Mouse (Mus musculus) NIH3T3 (cell line): ENCODE results near the gene Acap1.
"Not testable (repeated sequence)": the region's sequence is repeated elsewhere in the genome, so short reads cannot be mapped to it uniquely, and the experiment has no call there.

Source experiments
- DNase-seq: peaks from one replicate; pipeline ENCODE4 v3.0.0-alpha.2; 2012; ENCODE audit warnings: low read depth

Acap1 gene

DNA sequence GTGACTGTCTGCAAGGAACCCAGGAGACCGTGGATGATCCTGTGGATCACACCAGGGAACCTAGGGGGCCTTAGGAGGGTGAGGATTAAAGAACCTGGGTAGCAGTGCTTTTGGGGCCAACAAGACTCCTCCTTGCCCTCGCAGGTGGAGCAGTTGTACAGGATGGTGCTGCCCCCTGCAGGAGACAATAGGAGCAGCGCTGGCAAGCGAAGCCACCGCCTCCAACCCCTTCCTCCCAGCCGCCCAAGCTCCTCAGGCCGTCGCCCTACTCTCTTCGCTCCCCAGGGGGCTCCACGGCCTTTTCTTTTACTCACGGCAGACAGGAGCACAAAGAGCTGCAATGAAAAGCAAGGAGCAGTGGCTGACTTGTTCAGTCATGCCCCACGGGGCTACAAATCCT is 18.5 kb downstream of the Acap1 start:
- DNase-seq: peak; percentile 95

DNA sequence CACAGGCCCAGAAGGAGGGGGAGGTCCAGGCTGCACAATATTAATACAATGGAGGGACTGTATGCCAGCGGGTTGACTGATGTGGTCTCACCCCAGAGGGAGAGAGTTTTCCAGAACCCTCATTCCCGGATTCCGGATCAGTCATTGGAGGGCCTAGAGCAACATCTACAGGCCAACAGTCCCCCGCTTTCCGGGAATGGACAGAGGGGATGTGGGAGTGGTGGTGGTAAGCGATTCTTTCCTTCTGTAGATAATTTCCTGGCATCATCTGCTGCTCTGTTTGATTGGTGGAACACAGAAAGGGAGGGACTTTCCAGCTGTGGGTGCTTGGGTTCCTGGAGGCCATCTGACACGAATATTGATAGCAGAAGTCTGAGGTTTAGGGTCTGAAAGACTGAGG is 19.2 kb downstream of the Acap1 start:
- peak; percentile 83 for DNase-seq

DNA sequence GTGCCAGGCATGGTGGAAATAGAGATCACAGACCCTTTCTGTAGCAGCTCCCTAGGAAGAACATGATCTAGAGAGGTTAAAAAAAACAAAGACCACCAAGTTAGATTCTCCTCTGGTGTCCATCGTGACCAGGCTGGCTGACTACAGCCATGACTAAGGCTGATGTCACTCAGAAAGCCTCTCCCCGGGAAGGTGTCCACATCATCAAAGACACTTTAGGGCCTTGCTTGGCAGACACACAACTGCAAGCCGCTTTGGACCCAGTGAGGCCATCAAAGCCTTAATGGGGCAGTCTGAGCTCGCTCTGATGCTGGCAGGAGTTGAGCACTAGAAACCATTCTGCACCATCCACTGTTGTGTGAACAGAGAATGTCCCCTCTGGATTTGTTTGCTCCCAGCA is 22.9 kb downstream of the Acap1 start:
- peak; percentile 59 for DNase-seq

DNA sequence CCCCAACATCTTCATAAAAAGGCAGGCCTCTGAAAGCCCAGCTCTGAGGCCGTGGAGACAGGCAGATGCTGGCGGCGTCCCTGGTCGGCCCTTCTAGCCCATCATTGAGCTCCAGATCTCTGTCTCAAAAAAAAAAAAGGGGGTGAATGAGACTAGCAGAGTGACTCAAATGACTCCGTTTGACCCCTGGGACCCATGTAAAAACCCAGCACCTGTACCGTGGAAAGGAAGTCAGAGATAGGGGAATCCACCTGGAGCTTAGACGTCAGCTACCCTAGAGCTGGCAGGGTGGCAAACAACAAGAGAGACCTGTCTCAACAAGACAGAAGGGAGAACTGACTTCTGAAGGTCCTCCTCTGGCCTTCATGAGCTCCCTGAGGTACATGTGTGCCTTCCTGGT is 23.5 kb downstream of the Acap1 start:
- no peak for DNase-seq

DNA sequence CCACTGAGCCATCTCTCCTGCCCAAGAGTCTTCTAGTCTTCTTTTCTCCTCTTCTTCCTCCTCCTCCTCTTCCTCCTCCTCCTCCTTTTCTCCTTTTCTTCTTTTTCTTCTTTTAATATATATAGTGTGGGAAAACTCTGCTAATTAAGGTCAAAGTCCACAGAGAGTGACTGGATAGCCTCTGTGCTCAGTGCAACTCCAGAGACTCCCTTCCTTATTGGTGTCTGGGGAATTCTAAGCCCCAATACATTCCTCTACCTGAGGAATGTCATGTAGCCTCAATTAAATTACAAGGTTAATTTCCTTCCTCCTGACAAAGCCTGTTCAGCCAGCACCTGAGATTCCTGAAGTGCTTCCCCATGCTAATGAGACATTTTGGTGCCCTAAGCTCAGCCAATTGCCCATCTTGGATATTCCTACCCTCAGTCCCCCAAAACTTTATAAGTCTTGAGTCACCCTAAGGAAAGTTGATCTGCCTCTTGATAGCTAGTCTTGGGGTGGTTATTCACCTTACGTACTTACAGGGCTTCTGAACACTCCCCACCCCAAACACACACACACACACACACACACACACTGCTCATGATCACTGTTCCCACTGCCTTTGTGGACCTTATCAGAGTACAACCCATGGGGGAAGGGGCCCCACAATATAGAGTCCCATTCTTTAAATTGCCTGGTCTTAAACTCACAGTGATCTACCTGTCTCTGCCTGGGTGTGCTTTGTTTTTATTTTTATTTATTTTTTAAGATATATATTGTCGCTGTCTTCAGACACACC is 24.9 kb downstream of the Acap1 start:
- DNase-seq: no peak

DNA sequence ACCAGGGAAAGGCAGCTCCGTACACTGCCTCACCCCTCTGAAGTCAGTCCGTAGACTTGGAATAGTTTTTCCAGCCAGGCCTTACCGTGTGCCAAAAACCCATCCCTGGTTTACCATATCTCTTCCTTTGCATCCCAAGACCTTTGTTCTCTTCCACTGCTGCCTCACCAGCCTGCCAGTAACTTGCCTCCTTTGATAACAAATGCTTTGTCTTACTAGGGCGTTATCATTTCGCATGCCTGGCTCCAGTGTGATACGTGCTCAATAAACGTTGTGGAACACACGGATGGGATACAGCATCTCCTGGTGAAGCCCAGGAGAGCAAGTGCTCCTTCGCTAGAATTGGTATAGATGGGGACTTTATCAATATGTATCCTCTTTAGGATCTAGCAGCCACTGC is 28.0 kb downstream of the Acap1 start:
- DNase-seq: no peak

DNA sequence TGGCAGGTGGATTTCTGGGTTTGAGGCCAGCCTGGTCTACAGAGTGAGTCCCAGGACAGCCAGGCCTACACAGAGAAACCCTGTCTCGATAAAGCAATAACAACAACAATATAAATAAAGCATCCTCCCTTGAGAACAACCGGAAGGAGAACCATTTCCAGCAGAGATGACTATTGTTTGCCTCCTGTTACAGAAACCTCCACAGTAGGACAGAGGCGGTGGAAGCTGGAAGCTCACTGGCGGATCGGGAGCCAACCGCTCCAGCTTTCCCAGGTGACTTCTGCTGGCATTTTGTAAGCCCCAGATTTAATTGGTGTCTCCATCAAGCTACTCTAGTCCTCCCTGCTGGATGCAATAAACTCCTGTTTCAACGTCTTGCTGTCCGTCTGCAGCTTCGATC is 29.8 kb downstream of the Acap1 start:
- no peak for DNase-seq

DNA sequence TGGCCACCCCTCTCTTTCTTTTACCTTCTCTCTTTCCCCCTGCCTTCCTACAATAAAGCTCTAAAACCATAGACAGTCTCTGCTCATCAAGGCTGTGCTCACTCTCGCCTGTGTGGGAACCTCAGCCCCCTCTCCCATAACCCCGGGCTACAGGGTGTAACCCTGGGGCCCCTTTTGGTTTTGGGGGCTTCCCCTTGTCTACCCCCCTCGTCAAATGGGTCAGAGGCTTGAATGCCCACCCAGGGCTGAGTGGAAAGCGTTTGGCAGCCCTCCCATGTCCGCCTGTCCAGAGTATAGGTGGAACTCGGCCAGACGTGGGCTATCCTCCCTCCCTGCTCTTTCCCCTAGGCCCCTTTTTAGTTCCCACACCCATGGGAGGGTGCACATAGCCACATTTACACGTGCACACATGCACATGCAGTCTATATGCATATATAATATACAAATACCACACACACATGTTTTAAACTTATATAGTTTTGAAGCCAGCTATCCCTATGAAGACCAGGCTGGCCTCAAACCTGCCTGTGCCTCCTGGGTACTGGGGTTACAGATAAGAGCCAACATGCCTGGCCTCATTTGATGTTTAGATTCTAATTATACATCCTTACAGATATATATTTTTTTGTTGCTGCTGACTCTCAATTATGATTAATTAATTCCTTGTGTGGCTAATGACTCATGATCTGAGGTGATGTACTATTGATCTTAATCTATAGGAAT is 31.0 kb downstream of the Acap1 start:
- DNase-seq: no peak

DNA sequence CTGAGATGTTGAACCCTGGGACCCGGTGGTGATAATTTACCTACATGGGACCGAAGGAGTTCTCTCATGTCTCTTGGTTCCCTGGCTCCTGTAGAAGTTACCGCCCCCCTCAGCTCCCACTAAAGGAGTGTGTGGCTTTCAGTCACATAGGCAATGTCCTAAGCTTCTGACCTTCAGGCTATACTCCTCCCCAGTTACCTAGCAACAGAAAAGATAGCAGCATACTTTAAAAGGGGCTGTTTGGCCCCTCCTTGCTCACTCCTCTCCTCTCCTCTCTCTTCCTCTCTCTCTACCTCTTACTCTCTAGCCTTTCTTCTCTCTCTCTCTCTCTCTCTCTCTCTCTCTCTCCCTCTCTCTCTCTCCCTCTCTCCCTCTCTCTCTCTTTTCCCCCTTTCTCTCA is 31.6 kb downstream of the Acap1 start:
- not testable (repeated sequence) for DNase-seq

DNA sequence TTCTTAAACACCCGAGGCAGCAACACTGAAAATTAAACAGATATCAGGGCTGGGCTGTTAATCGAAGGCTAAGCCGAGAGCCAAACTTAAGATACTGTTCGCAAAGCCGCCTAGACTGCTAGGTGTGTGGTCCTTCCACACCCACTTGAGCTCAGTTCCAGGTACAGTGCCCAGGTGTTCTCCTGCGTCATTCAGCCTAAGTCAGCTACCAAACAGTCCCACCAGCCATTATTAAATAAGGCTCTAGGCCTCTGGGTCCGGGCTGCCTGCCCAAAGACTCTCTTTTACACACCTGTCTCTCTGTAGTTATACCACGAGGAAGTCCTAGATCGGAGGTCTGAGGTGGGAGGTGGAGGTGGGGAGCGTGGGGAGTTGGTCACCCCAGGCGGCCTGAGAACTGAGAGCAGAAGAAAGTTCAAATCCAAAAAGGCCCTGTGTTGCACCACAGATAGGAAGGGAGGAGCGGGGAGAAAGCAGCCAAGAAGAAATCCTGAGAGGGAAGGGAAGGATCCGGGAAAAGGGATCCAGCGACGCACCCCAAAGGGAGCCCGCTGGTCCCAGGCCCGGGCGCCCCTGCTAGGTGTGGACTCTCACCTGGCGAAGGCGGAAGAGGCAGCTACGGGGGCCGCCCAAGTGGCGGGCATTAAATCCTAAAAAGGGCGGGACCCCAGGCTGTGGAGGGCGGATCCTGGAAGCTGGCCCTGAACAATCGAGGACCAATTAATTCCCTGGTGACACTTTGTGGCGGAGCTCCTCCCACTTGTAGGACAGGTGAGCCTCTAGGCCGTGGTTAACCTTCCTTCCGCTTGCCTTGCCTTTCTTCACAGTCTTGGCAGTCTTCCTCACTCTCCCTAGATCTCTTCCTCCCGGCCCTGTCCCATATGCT is 37.0 kb downstream of the Acap1 start, which contains the start of gene Tnk1:
Gene Tnk1 (minus strand): TSS at position 618 of the 886 bp plus-strand sequence.
- no peak for DNase-seq

DNA sequence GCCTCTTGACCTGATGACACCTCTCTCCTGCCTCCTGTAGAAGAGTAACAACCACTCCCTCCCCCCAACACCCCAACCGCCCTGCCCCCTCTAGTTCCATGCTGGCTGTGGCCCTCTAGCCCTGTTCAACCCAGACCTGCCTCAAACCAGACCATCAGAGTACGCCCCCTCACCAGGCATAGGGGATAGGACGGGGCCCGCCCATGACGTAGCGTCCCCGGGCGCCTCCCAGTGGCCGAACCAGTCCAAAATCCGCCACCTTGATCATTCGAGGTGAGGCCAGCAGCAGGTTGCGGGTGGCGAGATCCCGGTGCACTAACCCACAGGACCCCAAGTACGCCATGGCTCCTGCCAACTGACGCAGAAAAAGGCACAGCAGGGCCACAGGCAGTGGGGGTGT is 40.0 kb downstream of the Acap1 start:
- no peak for DNase-seq

DNA sequence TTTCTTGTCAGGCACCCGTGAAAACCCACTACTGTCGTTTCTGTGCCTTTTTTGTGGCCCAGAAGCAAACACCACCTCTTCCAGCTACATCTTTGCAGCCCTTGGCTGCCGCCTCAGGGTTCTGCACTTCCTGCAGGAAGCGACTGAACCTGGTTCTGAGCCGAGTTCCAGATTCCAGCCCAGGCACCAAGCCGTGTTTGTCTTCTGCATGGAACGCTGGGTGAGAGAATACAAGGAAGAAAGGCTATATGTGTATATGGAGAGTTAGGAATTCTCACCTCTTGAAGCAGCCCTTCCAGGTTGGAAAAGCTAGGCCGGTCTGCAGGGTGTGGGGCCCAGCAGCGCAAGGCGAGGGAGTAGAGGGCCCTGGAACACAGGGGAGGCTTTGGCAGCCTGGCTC is 40.7 kb downstream of the Acap1 start:
- no peak for DNase-seq

DNA sequence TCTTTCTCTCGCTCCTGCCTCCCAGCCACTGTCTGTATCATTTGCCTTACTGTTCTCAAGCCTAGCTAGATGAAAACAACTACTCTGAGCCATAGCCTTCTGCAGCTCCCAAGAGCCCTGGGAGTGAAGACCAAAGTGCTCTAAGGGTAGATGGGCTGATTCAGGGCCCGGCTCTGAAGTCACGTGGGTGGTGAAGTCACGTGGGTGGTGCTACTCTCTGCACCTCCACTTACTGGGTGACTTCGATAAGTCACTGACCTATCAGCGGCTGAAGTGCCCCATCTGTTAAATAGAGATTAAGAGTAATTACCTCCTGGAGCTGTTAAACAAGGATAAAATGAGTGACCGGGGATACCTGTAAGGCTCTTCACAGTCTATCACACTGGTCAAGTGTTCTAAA is 41.3 kb downstream of the Acap1 start:
- DNase-seq: no peak

DNA sequence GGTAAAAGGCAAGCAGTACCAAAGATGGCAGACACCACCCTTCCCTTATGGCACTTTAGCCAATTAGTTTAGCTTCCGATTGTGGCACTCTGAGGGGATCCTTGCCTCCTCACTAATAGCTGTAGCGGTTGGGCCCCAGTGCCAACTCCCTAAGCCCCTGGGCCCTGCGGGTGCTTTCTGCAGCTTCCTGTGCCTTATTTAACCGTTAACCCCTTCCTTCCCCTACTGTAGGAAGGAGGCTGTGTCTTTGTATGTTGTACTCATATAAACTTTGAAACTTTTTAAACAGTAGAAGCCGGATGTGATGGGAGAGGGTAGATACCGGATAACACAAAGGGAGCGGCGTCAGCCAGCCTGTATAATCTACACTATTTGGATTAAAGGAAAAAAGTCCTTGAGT is 44.6 kb downstream of the Acap1 start:
- DNase-seq: no peak

DNA sequence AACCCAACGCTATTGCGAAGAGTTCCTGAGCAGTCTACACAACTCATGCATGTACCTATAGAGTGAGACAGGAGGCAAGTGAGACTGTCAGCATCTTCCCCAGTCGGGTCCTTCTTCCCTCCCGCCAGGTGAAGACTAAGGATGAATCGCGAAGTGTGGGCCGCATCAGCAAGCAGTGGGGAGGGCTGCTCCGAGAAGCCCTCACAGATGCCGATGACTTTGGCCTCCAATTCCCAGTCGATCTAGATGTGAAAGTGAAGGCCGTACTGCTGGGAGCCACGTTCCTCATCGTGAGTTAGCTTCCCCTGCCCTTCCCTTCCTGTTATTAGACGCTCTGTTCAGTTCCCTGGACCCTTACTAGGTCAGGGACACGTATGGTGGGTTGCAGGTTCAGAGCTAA is 45.5 kb downstream of the Acap1 start:
- no peak for DNase-seq

DNA sequence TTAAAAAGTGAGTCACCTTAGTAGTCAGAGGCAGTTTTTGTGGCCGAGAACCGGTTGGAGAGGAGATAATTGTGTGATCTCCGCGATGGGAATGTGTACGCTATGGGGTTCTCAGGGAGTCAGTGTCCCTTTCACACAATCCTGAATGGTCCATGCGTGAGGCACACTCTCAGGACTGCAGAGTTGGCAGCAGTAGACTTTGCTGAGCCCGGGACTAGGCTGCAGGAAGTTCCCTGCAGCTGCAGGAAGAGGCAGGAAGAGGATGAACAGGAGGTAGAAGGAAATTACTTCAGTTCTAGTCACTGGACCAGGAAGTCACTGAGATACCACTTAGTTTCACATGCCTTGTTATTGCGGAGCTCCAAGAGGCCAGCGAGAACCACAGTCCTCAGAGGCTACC is 46.2 kb downstream of the Acap1 start:
- DNase-seq: no peak

DNA sequence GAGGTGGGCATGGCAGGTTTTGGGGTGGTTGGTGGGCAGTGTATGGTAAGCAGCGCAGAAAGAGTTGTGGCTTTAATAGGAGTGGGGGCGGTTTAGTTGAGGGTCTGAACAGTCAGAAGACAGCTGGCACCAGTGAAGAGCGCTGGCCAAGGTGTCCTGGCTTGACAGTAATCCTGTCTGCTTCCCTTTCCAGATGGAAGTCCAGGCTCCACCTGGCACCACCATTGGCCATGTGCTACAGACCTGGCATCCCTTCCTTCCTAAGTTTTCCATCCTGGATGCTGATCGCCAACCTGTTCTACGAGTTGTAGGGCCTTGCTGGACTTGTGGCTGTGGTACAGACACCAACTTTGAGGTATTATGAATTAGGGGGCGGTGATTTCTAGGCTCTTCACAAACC is 47.3 kb downstream of the Acap1 start:
- DNase-seq: no peak

DNA sequence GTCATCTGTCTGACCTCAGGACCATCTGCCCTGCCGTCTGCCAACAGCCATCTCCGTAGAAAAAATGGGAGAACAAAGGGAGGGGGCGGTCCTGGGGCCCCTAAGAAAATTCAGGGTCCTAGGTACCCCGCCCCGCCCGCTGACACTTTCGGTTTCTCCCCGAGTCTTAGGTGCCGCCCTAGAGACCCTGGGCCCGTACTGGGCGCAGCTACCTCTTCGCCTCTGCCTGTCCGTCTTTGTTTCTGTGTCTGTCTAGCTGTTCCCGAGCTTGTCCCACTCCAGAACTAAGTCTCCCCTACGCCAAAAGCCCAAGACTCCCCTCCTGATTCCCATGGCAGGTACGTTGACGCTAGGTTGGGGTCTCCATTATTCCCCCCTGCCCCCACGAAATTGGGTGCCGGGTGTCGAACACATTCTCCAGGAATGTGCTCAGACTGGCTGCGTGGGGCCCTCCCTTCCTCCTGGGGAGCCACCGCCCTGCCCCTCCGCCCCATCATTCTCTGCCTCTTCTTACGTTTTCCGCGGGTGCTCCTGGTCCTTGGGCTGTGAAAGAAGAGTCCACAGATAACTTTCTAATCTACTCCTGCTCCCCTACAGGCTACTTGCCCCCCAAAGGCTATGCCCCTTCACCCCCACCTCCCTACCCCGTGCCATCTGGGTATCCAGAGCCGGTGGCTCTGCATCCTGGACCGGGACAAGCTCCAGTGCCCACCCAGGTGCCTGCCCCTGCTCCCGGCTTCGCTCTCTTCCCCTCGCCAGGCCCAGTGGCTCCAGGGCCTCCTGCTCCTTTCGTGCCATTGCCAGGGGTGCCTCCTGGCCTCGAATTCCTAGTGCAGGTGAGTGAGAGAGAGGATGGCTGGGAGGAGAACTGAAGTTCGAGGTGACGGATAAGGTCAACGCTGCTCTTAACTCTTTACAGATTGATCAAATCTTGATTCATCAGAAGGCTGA is 48.3 kb downstream of the Acap1 start:
- peak; percentile 73 for DNase-seq

DNA sequence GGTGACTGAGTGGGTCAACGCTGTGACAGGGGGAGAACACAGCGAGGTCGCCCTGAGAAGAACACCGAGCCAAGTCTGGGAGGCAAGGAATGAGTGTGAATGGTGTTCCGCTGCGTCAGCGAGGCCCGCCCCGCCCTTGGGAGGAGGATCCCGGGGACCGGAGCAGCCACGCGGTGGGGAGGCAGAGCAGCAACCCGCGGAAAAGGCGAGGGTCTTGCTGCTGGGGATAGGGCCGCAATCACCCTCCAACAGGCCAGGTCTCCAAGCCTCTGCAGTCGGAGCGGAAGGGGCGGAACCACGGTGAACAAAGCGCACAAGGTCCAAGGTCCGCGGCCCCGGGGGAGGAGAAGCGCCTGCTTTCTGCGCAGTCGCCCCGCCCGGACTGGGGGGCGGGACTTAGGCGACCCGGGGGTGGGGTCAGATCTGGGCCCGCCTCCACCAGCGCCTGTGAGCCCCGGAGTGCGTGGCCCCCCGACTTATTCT is 49.1 kb downstream of the Acap1 start, which contains the start of gene Plscr3:
Gene Plscr3 (plus strand): TSS at position 179 of the 483 bp plus-strand sequence.
- DNase-seq: peak; percentile 94

DNA sequence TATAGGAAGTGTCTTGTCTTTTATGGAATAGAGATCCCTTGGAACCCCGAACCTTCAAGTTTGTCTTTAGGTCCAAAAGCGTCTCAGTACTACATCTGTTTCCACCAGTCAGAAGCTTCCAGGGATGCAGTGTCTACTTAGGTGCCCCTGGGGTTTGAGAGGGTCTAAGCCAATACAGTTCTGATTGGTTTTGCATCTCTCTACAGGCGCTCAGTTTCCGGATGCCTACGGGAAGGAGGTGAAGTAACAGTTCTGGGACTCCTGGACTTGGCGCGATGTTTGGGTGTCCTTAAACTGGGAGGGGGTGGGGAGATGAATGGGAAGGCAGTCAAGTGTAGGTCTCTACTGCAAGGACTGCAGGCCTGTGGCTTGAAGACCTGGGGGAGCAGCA is 56.6 kb downstream of the Acap1 start:
- peak; percentile 69 for DNase-seq
